Mouse (Mus musculus) B cell, adult 2 months (primary cell): ENCODE results near the gene Tnk2.

ENCODE experiments used
- DNase-seq, 2 experiments: peaks; one replicate each; pipeline ENCODE4 v3.0.0; 2022

Gene Tnk2

GRCm38 (mm10) chr16:32723163-32723562 is 79.5 kb downstream of the Tnk2 start:
- DNase-seq = no peak

GRCm38 (mm10) chr16:32723767-32724166 is 80.1 kb downstream of the Tnk2 start:
- no peak for DNase-seq

GRCm38 (mm10) chr16:32724259-32724658 is 80.6 kb downstream of the Tnk2 start:
- DNase-seq = no peak

GRCm38 (mm10) chr16:32726501-32726900 is 82.8 kb downstream of the Tnk2 start:
- DNase-seq = no peak

GRCm38 (mm10) chr16:32728240-32728639 is 84.6 kb downstream of the Tnk2 start:
- DNase-seq = no peak

GRCm38 (mm10) chr16:32728730-32729129 is 85.1 kb downstream of the Tnk2 start:
- no peak for DNase-seq
